In genomic region chr16:76532142-76532927, GRCm38 (mm10) we compare ENCODE assay signal across 10 mouse cellular contexts.
DNase-seq lines count a peak whose midpoint lies in the region; ATAC-seq and TF ChIP-seq lines count a peak whose summit lies in the region.
"Had no signal": no experiment of that assay in that cellular context is flagged by ENCODE, and none has a peak within 500 bp of the region (broad histone marks: within the 10 kb centered on the region; RNA-seq: fewer than 3 reads in every experiment).

No protein-coding gene starts in this region.

- intact Hi-C loops in left cerebral cortex, adult 2 months (cut with DNase I), result no loop called here

- H3K4me2 ChIP-seq in kidney, embryonic 14.5 days (replicated peaks; ENCODE audit: low read depth, low read length), result no peak overlapping the region
- no peak overlapping the region for H3K4me2 ChIP-seq in kidney, embryonic 15.5 days
- H3K4me2 ChIP-seq: heart, embryonic 15.5 days had no signal

- no peak overlapping the region for H3K9ac ChIP-seq in kidney, embryonic 14.5 days (ENCODE audit: low read depth, low read length)
- no peak overlapping the region for H3K9ac ChIP-seq in kidney, embryonic 15.5 days
- H3K9ac ChIP-seq: heart, embryonic 15.5 days had no signal

- ATAC-seq in kidney, embryonic 14.5 days (ENCODE audit: low FRiP score, low TSS enrichment), result no peak
- no peak for ATAC-seq in kidney, embryonic 15.5 days (replicated peaks; ENCODE audit: low FRiP score)

- H3K4me3 ChIP-seq in kidney, embryonic 14.5 days (ENCODE audit: low read length), result no peak overlapping the region
- no peak overlapping the region for H3K4me3 ChIP-seq in kidney, embryonic 15.5 days (replicated peaks)
- H3K4me3 ChIP-seq in left cerebral cortex, adult 2 months, result no peak overlapping the region
- H3K4me3 ChIP-seq: heart, embryonic 15.5 days; myocyte had no signal

- DNase-seq in kidney, adult 18-20 months, result peak; percentile 52
- DNase-seq in ZHBTc4 (ENCODE audit: low read depth, low spot score), result peak; percentile 4
- DNase-seq in lung, postnatal 36 days, result peak; percentile 76
- DNase-seq in c-Kit-positive CD71-positive TER-119-positive erythroid progenitor cells, embryonic 14.5 days (ENCODE audit: low spot score), result no peak
- DNase-seq in right cerebral cortex, postnatal 36 days (ENCODE audit: low spot score in 2 of 2), result no peak
- DNase-seq in left cerebral cortex, adult 2 months (ENCODE audit: extremely low spot score in 1 of 2, low spot score in 2 of 2), result no peak

- no peaks in the 10 kb centered on the region for H3K4me1 ChIP-seq in kidney, embryonic 14.5 days (ENCODE audit: control insufficient read depth, insufficient read depth, low read length)
- peaks cover 3% of the 10 kb centered on the region; the same call in 1 of the 2 replicates for H3K4me1 ChIP-seq in kidney, embryonic 15.5 days

- WGBS in kidney, embryonic 14.5 days, result 60% methylated on average over 19 of the region's 19 CpGs
- 66% methylated on average over 19 of the region's 19 CpGs for whole genome bisulfite sequencing in kidney, embryonic 15.5 days

- no peaks in the 10 kb centered on the region for H3K27me3 ChIP-seq in kidney, embryonic 14.5 days (ENCODE audit: control insufficient read depth, insufficient read depth, low read length)
- H3K27me3 ChIP-seq in kidney, embryonic 15.5 days, result no peaks in the 10 kb centered on the region
- H3K27me3 ChIP-seq: heart, embryonic 15.5 days had no signal

- H3K27ac ChIP-seq in kidney, embryonic 14.5 days (ENCODE audit: low read depth, low read length), result no peak overlapping the region
- peak overlapping the region; percentile 16; the same call in 1 of the 2 replicates for H3K27ac ChIP-seq in kidney, embryonic 15.5 days
- H3K27ac ChIP-seq in left cerebral cortex, adult 2 months, result no peak overlapping the region
- H3K27ac ChIP-seq: heart, embryonic 15.5 days had no signal

- no peaks in the 10 kb centered on the region for H3K36me3 ChIP-seq in kidney, embryonic 14.5 days (ENCODE audit: control insufficient read depth, insufficient read depth, low read length)
- no peaks in the 10 kb centered on the region for H3K36me3 ChIP-seq in kidney, embryonic 15.5 days
- H3K36me3 ChIP-seq: heart, embryonic 15.5 days had no signal

- H3K9me3 ChIP-seq in kidney, embryonic 14.5 days (ENCODE audit: control insufficient read depth, low read length), result no peaks in the 10 kb centered on the region
- no peaks in the 10 kb centered on the region for H3K9me3 ChIP-seq in kidney, embryonic 15.5 days (replicated peaks)
- H3K9me3 ChIP-seq: heart, embryonic 15.5 days had no signal

- TF ChIP-seq CTCF in left cerebral cortex, adult 2 months (IDR thresholded peaks at IDR 0.05), result no peak

Comparison
In these comparisons a context has a peak if more than half of its experiments do, and no peak if none do; other contexts are left out.
1. DNase-seq: peak in kidney, adult 18-20 months (single experiment), ZHBTc4 (single experiment) and lung, postnatal 36 days (single experiment); none in c-Kit-positive CD71-positive TER-119-positive erythroid progenitor cells, embryonic 14.5 days (single experiment), right cerebral cortex, postnatal 36 days (0 of 2) and left cerebral cortex, adult 2 months (0 of 2).